Mouse (Mus musculus): ENCODE data around the gene Pdcd5. TPM values are rescaled to one million over a fixed set of nuclear protein-coding genes. Genes with fewer than 3 reads are reported as not detected.

The Pdcd5 gene
- polyA plus RNA-seq, 1 experiment, result 157 TPM

GRCm38 (mm10) chr7:35617513-35617912, 29.8 kb downstream of the Pdcd5 start:
- Histone ChIP-seq H3ac (ENCODE audit: control insufficient read depth, insufficient read length, low read depth) (no peak overlapping the region), H3K27me3 (ENCODE audit: control insufficient read depth, insufficient read depth, insufficient read length) (no peaks in the 10 kb centered on the region), H3K4me3 (ENCODE audit: insufficient read depth, poor library complexity, severe bottlenecking) (no peak overlapping the region), H3K79me3 (ENCODE audit: low read depth) (no peaks in the 10 kb centered on the region), H3K79me2 (ENCODE audit: control insufficient read depth, insufficient read depth) (no peaks in the 10 kb centered on the region), H3K36me3 (ENCODE audit: control insufficient read depth, insufficient read depth) (peaks cover 8% of the 10 kb centered on the region)
- no peak for TF ChIP-seq FOSL1 (IDR thresholded peaks at IDR 0.05; ENCODE audit: insufficient read depth, low read length, poor library complexity, severe bottlenecking)

GRCm38 (mm10) chr7:35609245-35609644, 38.1 kb downstream of the Pdcd5 start:
- Histone ChIP-seq H3K36me3 (ENCODE audit: control insufficient read depth, insufficient read depth) (peaks cover 15% of the 10 kb centered on the region), H3K27me3 (ENCODE audit: control insufficient read depth, insufficient read depth, insufficient read length) (no peaks in the 10 kb centered on the region), H3K79me3 (ENCODE audit: low read depth) (no peaks in the 10 kb centered on the region), H3K79me2 (ENCODE audit: control insufficient read depth, insufficient read depth) (no peaks in the 10 kb centered on the region), H3K4me3 (ENCODE audit: insufficient read depth, poor library complexity, severe bottlenecking) (no peak overlapping the region), H3ac (ENCODE audit: control insufficient read depth, insufficient read length, low read depth) (no peak overlapping the region)
- TF ChIP-seq USF1 (IDR thresholded peaks at IDR 0.05; ENCODE audit: low read depth) (no peak), CTCF (IDR thresholded peaks at IDR 0.05; ENCODE audit: control insufficient read depth, insufficient read depth, insufficient read length) (no peak), CEBPB (IDR thresholded peaks at IDR 0.05; ENCODE audit: low read depth) (no peak), MYOD1 (IDR thresholded peaks at IDR 0.05; ENCODE audit: control insufficient read depth, insufficient read length, low read depth) (no peak), FOSL1 (IDR thresholded peaks at IDR 0.05; ENCODE audit: insufficient read depth, low read length, poor library complexity, severe bottlenecking) (no peak), MAX (IDR thresholded peaks at IDR 0.05) (no peak), MYOG (IDR thresholded peaks at IDR 0.05; ENCODE audit: control insufficient read depth, extremely low read depth, insufficient read length) (no peak)

GRCm38 (mm10) chr7:35606816-35607215, 40.5 kb downstream of the Pdcd5 start:
- H3K27me3 ChIP-seq (ENCODE audit: control insufficient read depth, insufficient read depth, insufficient read length), result no peaks in the 10 kb centered on the region
- H3K79me2 ChIP-seq (ENCODE audit: control insufficient read depth, insufficient read depth), result no peaks in the 10 kb centered on the region
- TF ChIP-seq MYOD1 (IDR thresholded peaks at IDR 0.05; ENCODE audit: control insufficient read depth, insufficient read length, low read depth) (no peak), MYOG (IDR thresholded peaks at IDR 0.05; ENCODE audit: control insufficient read depth, extremely low read depth, insufficient read length) (no peak), CEBPB (IDR thresholded peaks at IDR 0.05; ENCODE audit: low read depth) (no peak), FOSL1 (IDR thresholded peaks at IDR 0.05; ENCODE audit: insufficient read depth, low read length, poor library complexity, severe bottlenecking) (no peak), MAX (IDR thresholded peaks at IDR 0.05) (no peak), USF1 (IDR thresholded peaks at IDR 0.05; ENCODE audit: low read depth) (no peak), CTCF (IDR thresholded peaks at IDR 0.05; ENCODE audit: control insufficient read depth, insufficient read depth, insufficient read length) (no peak)
- H3ac ChIP-seq (ENCODE audit: control insufficient read depth, insufficient read length, low read depth), result no peak overlapping the region
- H3K79me3 ChIP-seq (ENCODE audit: low read depth), result no peaks in the 10 kb centered on the region
- H3K36me3 ChIP-seq (ENCODE audit: control insufficient read depth, insufficient read depth), result peaks cover 15% of the 10 kb centered on the region
- H3K4me3 ChIP-seq (ENCODE audit: insufficient read depth, poor library complexity, severe bottlenecking), result no peak overlapping the region

GRCm38 (mm10) chr7:35602766-35603165, 44.6 kb downstream of the Pdcd5 start:
- no peaks in the 10 kb centered on the region for H3K79me2 ChIP-seq (ENCODE audit: control insufficient read depth, insufficient read depth)
- H3K4me3 ChIP-seq (ENCODE audit: insufficient read depth, poor library complexity, severe bottlenecking), result no peak overlapping the region
- no peak for TF ChIP-seq USF1 (IDR thresholded peaks at IDR 0.05; ENCODE audit: low read depth)
- TF ChIP-seq FOSL1 (IDR thresholded peaks at IDR 0.05; ENCODE audit: insufficient read depth, low read length, poor library complexity, severe bottlenecking), result no peak
- no peak for TF ChIP-seq MYOG (IDR thresholded peaks at IDR 0.05; ENCODE audit: control insufficient read depth, extremely low read depth, insufficient read length)
- TF ChIP-seq CTCF (IDR thresholded peaks at IDR 0.05; ENCODE audit: control insufficient read depth, insufficient read depth, insufficient read length), result no peak
- TF ChIP-seq MAX (IDR thresholded peaks at IDR 0.05), result no peak
- no peak for TF ChIP-seq MYOD1 (IDR thresholded peaks at IDR 0.05; ENCODE audit: control insufficient read depth, insufficient read length, low read depth)
- TF ChIP-seq CEBPB (IDR thresholded peaks at IDR 0.05; ENCODE audit: low read depth), result no peak
- H3K27me3 ChIP-seq (ENCODE audit: control insufficient read depth, insufficient read depth, insufficient read length), result no peaks in the 10 kb centered on the region
- no peaks in the 10 kb centered on the region for H3K79me3 ChIP-seq (ENCODE audit: low read depth)
- H3ac ChIP-seq (ENCODE audit: control insufficient read depth, insufficient read length, low read depth), result no peak overlapping the region
- H3K36me3 ChIP-seq (ENCODE audit: control insufficient read depth, insufficient read depth), result no peaks in the 10 kb centered on the region

GRCm38 (mm10) chr7:35601106-35601505, 46.2 kb downstream of the Pdcd5 start:
- no peak for TF ChIP-seq CTCF (IDR thresholded peaks at IDR 0.05; ENCODE audit: control insufficient read depth, insufficient read depth, insufficient read length)
- TF ChIP-seq USF1 (IDR thresholded peaks at IDR 0.05; ENCODE audit: low read depth), result no peak
- TF ChIP-seq MYOD1 (IDR thresholded peaks at IDR 0.05; ENCODE audit: control insufficient read depth, insufficient read length, low read depth), result no peak
- TF ChIP-seq MYOG (IDR thresholded peaks at IDR 0.05; ENCODE audit: control insufficient read depth, extremely low read depth, insufficient read length), result no peak
- TF ChIP-seq FOSL1 (IDR thresholded peaks at IDR 0.05; ENCODE audit: insufficient read depth, low read length, poor library complexity, severe bottlenecking), result no peak
- no peak for TF ChIP-seq CEBPB (IDR thresholded peaks at IDR 0.05; ENCODE audit: low read depth)
- TF ChIP-seq MAX (IDR thresholded peaks at IDR 0.05), result no peak
- Histone ChIP-seq H3K4me3 (ENCODE audit: insufficient read depth, poor library complexity, severe bottlenecking) (no peak overlapping the region), H3K79me2 (ENCODE audit: control insufficient read depth, insufficient read depth) (no peaks in the 10 kb centered on the region), H3K79me3 (ENCODE audit: low read depth) (no peaks in the 10 kb centered on the region), H3K36me3 (ENCODE audit: control insufficient read depth, insufficient read depth) (no peaks in the 10 kb centered on the region), H3K27me3 (ENCODE audit: control insufficient read depth, insufficient read depth, insufficient read length) (no peaks in the 10 kb centered on the region), H3ac (ENCODE audit: control insufficient read depth, insufficient read length, low read depth) (no peak overlapping the region)

- Histone ChIP-seq H3K79me2 (ENCODE audit: control insufficient read depth, insufficient read depth) (no peaks in the 10 kb centered on the region), H3ac (ENCODE audit: control insufficient read depth, insufficient read length, low read depth) (no peak overlapping the region), H3K4me3 (ENCODE audit: insufficient read depth, poor library complexity, severe bottlenecking) (no peak overlapping the region), H3K36me3 (ENCODE audit: control insufficient read depth, insufficient read depth) (no peaks in the 10 kb centered on the region), H3K79me3 (ENCODE audit: low read depth) (no peaks in the 10 kb centered on the region), H3K27me3 (ENCODE audit: control insufficient read depth, insufficient read depth, insufficient read length) (no peaks in the 10 kb centered on the region)
- TF ChIP-seq FOSL1 (IDR thresholded peaks at IDR 0.05; ENCODE audit: insufficient read depth, low read length, poor library complexity, severe bottlenecking) (no peak), CEBPB (IDR thresholded peaks at IDR 0.05; ENCODE audit: low read depth) (no peak), CTCF (IDR thresholded peaks at IDR 0.05; ENCODE audit: control insufficient read depth, insufficient read depth, insufficient read length) (no peak), USF1 (IDR thresholded peaks at IDR 0.05; ENCODE audit: low read depth) (no peak), MYOG (IDR thresholded peaks at IDR 0.05; ENCODE audit: control insufficient read depth, extremely low read depth, insufficient read length) (no peak), MYOD1 (IDR thresholded peaks at IDR 0.05; ENCODE audit: control insufficient read depth, insufficient read length, low read depth) (no peak), MAX (IDR thresholded peaks at IDR 0.05) (no peak)
Measured at GRCm38 (mm10) chr7:35600031-35600430, 47.3 kb downstream of the Pdcd5 start.

Measured in C2C12 (cell line).